Mouse (Mus musculus) frontal cortex, adult 2 months (tissue): ENCODE results near the gene Scarb2. TPM values are rescaled to one million over a fixed set of nuclear protein-coding genes. Genes with fewer than 3 reads are reported as not detected.

Experiments used
- polyA plus RNA-seq: library from polyadenylated mRNA; depleted of rRNA; stranded (reverse); fragments of >200 nt; gene quantifications from 2 replicates; pipeline ENCODE4 v1.2.3, GENCODE M21; 2012; rRNA removed

The Scarb2 gene
- polyA plus RNA-seq, 1 experiment: 67.6 TPM

Other genes with a start within 250 kb of the Scarb2 start
- 39.1 and 41.2 TPM in 2 replicates for gene Naaa, start 228.7 kb downstream of the Scarb2 start, polyA plus RNA-seq
- gene Sdad1, start 196.4 kb downstream of the Scarb2 start, polyA plus RNA-seq: 13.0 and 15.4 TPM in 2 replicates
- 0.15 and 0.22 TPM in 2 replicates for gene Cxcl9, start 178.8 kb downstream of the Scarb2 start, polyA plus RNA-seq
- 17.5 and 18.0 TPM in 2 replicates for gene Art3, start 175.0 kb downstream of the Scarb2 start, polyA plus RNA-seq
- 1.4 and 1.9 TPM in 2 replicates for gene Cxcl10, start 157.9 kb downstream of the Scarb2 start, polyA plus RNA-seq
- gene Nup54, start 71.6 kb downstream of the Scarb2 start, polyA plus RNA-seq: 27.7 and 29.2 TPM in 2 replicates
- gene Fam47e, start 48.2 kb upstream of the Scarb2 start, polyA plus RNA-seq: 0.21 and 0.26 TPM in 2 replicates
- gene Stbd1, start 96.2 kb upstream of the Scarb2 start, polyA plus RNA-seq: 0.56 and 0.71 TPM in 2 replicates
- gene Ccdc158, start 168.4 kb upstream of the Scarb2 start, polyA plus RNA-seq: 0.40 and 0.66 TPM in 2 replicates
- gene Shroom3, start 176.6 kb upstream of the Scarb2 start, polyA plus RNA-seq: 2.1 and 2.6 TPM in 2 replicates